Mouse (Mus musculus): ENCODE data around the gene Rmnd5a.

Rmnd5a gene

GRCm38 (mm10) chr6:71371085-71371605 lies 69.3 kb downstream of the Rmnd5a start:
- DNase-seq (ENCODE audit: low spot score), result no peak

- no peak for DNase-seq (ENCODE audit: low spot score)
Measured at GRCm38 (mm10) chr6:71369416-71369815, 71.0 kb downstream of the Rmnd5a start.

- no peak for DNase-seq (ENCODE audit: low spot score)
Measured at GRCm38 (mm10) chr6:71363995-71364394, 76.4 kb downstream of the Rmnd5a start.

GRCm38 (mm10) chr6:71361156-71361670 lies 79.2 kb downstream of the Rmnd5a start:
- DNase-seq (ENCODE audit: low spot score), result no peak

- DNase-seq (ENCODE audit: low spot score), result no peak
Measured at GRCm38 (mm10) chr6:71360751-71361150, 79.7 kb downstream of the Rmnd5a start.

- DNase-seq (ENCODE audit: low spot score), result no peak
Measured at GRCm38 (mm10) chr6:71360221-71360620, 80.2 kb downstream of the Rmnd5a start.

GRCm38 (mm10) chr6:71357493-71357892 lies 82.9 kb downstream of the Rmnd5a start:
- DNase-seq (ENCODE audit: low spot score), result no peak

- DNase-seq (ENCODE audit: low spot score), result no peak
Measured at GRCm38 (mm10) chr6:71353722-71354121, 86.7 kb downstream of the Rmnd5a start.

- no peak for DNase-seq (ENCODE audit: low spot score)
Measured at GRCm38 (mm10) chr6:71352866-71353427, 87.5 kb downstream of the Rmnd5a start.

- DNase-seq (ENCODE audit: low spot score), result no peak
Measured at GRCm38 (mm10) chr6:71352201-71352600, 88.2 kb downstream of the Rmnd5a start.

GRCm38 (mm10) chr6:71351201-71351600 lies 89.2 kb downstream of the Rmnd5a start:
- DNase-seq (ENCODE audit: low spot score), result no peak

- DNase-seq (ENCODE audit: low spot score), result no peak
Measured at GRCm38 (mm10) chr6:71348006-71348405, 92.4 kb downstream of the Rmnd5a start.

GRCm38 (mm10) chr6:71341179-71341578 lies 99.3 kb downstream of the Rmnd5a start:
- DNase-seq (ENCODE audit: low spot score), result no peak

GRCm38 (mm10) chr6:71339351-71339750 lies 101.1 kb downstream of the Rmnd5a start:
- no peak for DNase-seq (ENCODE audit: low spot score)

GRCm38 (mm10) chr6:71338941-71339340 lies 101.5 kb downstream of the Rmnd5a start:
- no peak for DNase-seq (ENCODE audit: low spot score)

Data from embryo, embryonic 10 days (tissue).